10 mouse cellular contexts compared by ENCODE assay signal in the genomic region with DNA sequence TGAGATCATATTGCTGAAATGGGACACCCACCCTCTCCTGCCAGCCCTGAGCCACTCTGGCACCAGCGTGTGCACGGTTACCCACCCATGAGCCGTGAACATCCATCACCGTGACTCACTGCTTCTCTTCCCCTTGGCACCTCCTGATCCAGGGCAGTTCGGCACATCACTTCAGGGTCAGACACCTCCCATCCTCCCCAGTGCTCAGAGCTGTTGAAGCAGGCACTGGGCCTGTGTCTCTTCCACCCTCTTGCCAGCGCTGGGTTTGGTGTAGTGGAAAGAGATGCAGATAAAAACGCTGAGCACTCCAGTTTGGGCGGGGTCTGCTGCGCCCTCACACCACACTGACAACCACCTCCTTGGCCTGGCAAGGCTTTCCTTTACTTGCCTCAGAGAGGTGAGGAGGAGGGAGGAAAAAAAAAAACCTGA.
DNase-seq lines count a peak whose midpoint lies in the region; ATAC-seq and TF ChIP-seq lines count a peak whose summit lies in the region.
"Had no signal": no experiment of that assay in that cellular context is flagged by ENCODE, and none has a peak within 500 bp of the region (broad histone marks: within the 10 kb centered on the region; RNA-seq: fewer than 3 reads in every experiment).

No protein-coding gene starts in this region.

- H3K27me3 ChIP-seq in heart, embryonic 10.5 days (ENCODE audit: insufficient read depth, poor library complexity, severe bottlenecking): no peaks in the 10 kb centered on the region
- no peaks in the 10 kb centered on the region for H3K27me3 ChIP-seq in midbrain, postnatal 0 days (ENCODE audit: insufficient read depth, low read length)
- no peaks in the 10 kb centered on the region for H3K27me3 ChIP-seq in midbrain, embryonic 14.5 days (ENCODE audit: control insufficient read depth, insufficient read depth, low read length)
- H3K27me3 ChIP-seq in heart, embryonic 16.5 days (ENCODE audit: control insufficient read depth, insufficient read depth, low read length): no peaks in the 10 kb centered on the region
- H3K27me3 ChIP-seq: CH12.LX had no signal

- H3K4me1 ChIP-seq in heart, embryonic 10.5 days: peaks cover 58% of the 10 kb centered on the region
- H3K4me1 ChIP-seq in midbrain, postnatal 0 days (ENCODE audit: insufficient read depth, low read length): peaks cover 3% of the 10 kb centered on the region; the same call in 1 of the 2 replicates
- no peaks in the 10 kb centered on the region for H3K4me1 ChIP-seq in midbrain, embryonic 14.5 days (ENCODE audit: control insufficient read depth, insufficient read depth, low read length)
- H3K4me1 ChIP-seq in heart, embryonic 16.5 days (ENCODE audit: control insufficient read depth, insufficient read depth, low read length): peaks cover 11% of the 10 kb centered on the region

- TF ChIP-seq CTCF in midbrain, postnatal 0 days (IDR thresholded peaks at IDR 0.05): no peak

- WGBS in heart, embryonic 10.5 days: 60% methylated on average over 9 of the region's 9 CpGs
- 87% methylated on average over 9 of the region's 9 CpGs for whole genome bisulfite sequencing in midbrain, postnatal 0 days
- 92% methylated on average over 9 of the region's 9 CpGs for WGBS in midbrain, embryonic 14.5 days
- 44% methylated on average over 9 of the region's 9 CpGs for WGBS in heart, embryonic 16.5 days

- no peak for DNase-seq in heart, embryonic 10.5 days (ENCODE audit: low spot score)
- no peak for DNase-seq in heart, adult 9 months (ENCODE audit: low spot score in 2 of 2)
- DNase-seq in midbrain, postnatal 0 days (ENCODE audit: low spot score): no peak
- no peak for DNase-seq in midbrain, embryonic 14.5 days
- DNase-seq in testis, postnatal 10 days (ENCODE audit: low spot score): peak; percentile 58
- no peak for DNase-seq in right cerebral cortex, postnatal 25 days
- DNase-seq in cerebellum, adult 8-10 months: no peak
- DNase-seq: cerebellum, adult 11-12 months had no signal

- no peaks in the 10 kb centered on the region for H3K36me3 ChIP-seq in heart, embryonic 10.5 days
- H3K36me3 ChIP-seq in midbrain, postnatal 0 days (ENCODE audit: insufficient read depth, low read length): no peaks in the 10 kb centered on the region
- no peaks in the 10 kb centered on the region for H3K36me3 ChIP-seq in midbrain, embryonic 14.5 days (ENCODE audit: control insufficient read depth, insufficient read depth, low read length)
- H3K36me3 ChIP-seq in heart, embryonic 16.5 days (ENCODE audit: control insufficient read depth, insufficient read depth): no peaks in the 10 kb centered on the region

- no peak for ATAC-seq in midbrain, postnatal 0 days (ENCODE audit: low FRiP score)
- no peak for ATAC-seq in midbrain, embryonic 14.5 days (ENCODE audit: low FRiP score, low TSS enrichment)
- peak; percentile 33; the same call in 1 of the 2 replicates for ATAC-seq in heart, embryonic 16.5 days (replicated peaks; ENCODE audit: extremely low read depth, insufficient read depth, low FRiP score)

- no peak overlapping the region for H3K9ac ChIP-seq in midbrain, postnatal 0 days (replicated peaks; ENCODE audit: low read length, poor library complexity, severe bottlenecking)
- H3K9ac ChIP-seq in midbrain, embryonic 14.5 days (replicated peaks; ENCODE audit: low read length): no peak overlapping the region
- no peak overlapping the region for H3K9ac ChIP-seq in heart, embryonic 16.5 days (ENCODE audit: low read length)

- H3K4me3 ChIP-seq in heart, embryonic 10.5 days: no peak overlapping the region
- H3K4me3 ChIP-seq in midbrain, postnatal 0 days (ENCODE audit: low read depth, low read length): no peak overlapping the region
- H3K4me3 ChIP-seq in midbrain, embryonic 14.5 days (replicated peaks; ENCODE audit: low read depth, low read length): no peak overlapping the region
- no peak overlapping the region for H3K4me3 ChIP-seq in heart, embryonic 16.5 days (ENCODE audit: low read length)

- 0 out of 2 replicates have a peak overlapping the region, but pooled peaks have one; percentile 23 for H3K27ac ChIP-seq in heart, embryonic 10.5 days
- peak overlapping the region; percentile 13; the same call in 1 of the 2 replicates for H3K27ac ChIP-seq in midbrain, postnatal 0 days (ENCODE audit: low read depth, low read length)
- no peak overlapping the region for H3K27ac ChIP-seq in midbrain, embryonic 14.5 days (replicated peaks; ENCODE audit: low read depth, low read length)
- no peak overlapping the region for H3K27ac ChIP-seq in heart, embryonic 16.5 days (ENCODE audit: low read length)

- H3K9me3 ChIP-seq in heart, embryonic 10.5 days: no peaks in the 10 kb centered on the region
- no peaks in the 10 kb centered on the region for H3K9me3 ChIP-seq in midbrain, postnatal 0 days (ENCODE audit: low read length)
- H3K9me3 ChIP-seq in midbrain, embryonic 14.5 days (ENCODE audit: control insufficient read depth, low read length): no peaks in the 10 kb centered on the region
- no peaks in the 10 kb centered on the region for H3K9me3 ChIP-seq in heart, embryonic 16.5 days (replicated peaks; ENCODE audit: control insufficient read depth, low read length)

- H3K4me2 ChIP-seq in midbrain, postnatal 0 days (ENCODE audit: low read depth, low read length, poor library complexity, severe bottlenecking): no peak overlapping the region
- H3K4me2 ChIP-seq in midbrain, embryonic 14.5 days (ENCODE audit: low read length): no peak overlapping the region
- H3K4me2 ChIP-seq in heart, embryonic 16.5 days (ENCODE audit: low read depth, low read length): no peak overlapping the region

Comparison
In these comparisons a context has a peak if more than half of its experiments do, and no peak if none do; other contexts are left out.
1. H3K27ac ChIP-seq: peak in heart, embryonic 10.5 days (single experiment) and midbrain, postnatal 0 days (single experiment); none in midbrain, embryonic 14.5 days (single experiment) and heart, embryonic 16.5 days (single experiment).